Mouse (Mus musculus): Measurements from ENCODE around the gene Zbtb38.

The Zbtb38 gene

DNA sequence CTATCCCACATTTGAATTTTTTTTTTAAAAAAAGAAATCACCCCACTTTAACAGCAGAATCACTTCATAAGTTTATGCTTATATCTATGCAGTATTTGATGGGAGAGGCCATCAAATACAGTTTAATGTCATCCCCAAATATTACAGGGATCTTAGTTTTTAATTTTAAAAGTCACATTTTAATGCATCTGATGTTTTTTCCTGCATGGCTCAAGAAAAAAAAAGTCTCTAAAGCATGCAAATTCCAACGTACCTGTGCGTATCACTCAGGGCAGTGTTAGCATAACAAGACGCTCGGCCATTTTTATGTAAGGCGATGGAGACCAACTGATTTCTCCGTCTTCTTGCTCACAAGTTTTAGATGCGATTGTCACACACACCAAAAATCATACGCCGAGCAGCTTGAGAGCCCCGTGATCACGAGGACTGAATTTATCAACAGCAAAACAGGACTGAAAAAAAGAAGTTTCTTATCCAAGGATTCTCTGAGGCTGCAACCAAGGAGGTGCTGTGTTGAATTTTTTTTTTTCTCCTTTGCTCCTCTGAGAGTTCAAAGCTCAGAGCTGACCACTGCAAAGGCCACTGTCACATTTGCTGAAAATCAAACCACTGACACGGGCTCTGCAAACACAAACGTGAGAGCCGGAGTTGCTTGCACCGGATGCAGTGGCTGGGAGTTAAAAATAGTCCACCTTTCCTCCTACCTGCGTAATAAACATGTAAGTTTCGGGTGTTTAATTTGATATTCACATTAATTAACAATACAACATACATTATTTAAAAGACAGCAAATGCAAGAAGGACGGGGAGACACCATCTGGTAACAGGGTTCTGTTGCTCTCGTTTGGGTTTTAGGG lies 21.4 kb downstream of the Zbtb38 start:
- DNase-seq, result no peak

GRCm38 (mm10) chr9:96730311-96730625 lies 22.4 kb downstream of the Zbtb38 start:
- no peak for DNase-seq

DNA sequence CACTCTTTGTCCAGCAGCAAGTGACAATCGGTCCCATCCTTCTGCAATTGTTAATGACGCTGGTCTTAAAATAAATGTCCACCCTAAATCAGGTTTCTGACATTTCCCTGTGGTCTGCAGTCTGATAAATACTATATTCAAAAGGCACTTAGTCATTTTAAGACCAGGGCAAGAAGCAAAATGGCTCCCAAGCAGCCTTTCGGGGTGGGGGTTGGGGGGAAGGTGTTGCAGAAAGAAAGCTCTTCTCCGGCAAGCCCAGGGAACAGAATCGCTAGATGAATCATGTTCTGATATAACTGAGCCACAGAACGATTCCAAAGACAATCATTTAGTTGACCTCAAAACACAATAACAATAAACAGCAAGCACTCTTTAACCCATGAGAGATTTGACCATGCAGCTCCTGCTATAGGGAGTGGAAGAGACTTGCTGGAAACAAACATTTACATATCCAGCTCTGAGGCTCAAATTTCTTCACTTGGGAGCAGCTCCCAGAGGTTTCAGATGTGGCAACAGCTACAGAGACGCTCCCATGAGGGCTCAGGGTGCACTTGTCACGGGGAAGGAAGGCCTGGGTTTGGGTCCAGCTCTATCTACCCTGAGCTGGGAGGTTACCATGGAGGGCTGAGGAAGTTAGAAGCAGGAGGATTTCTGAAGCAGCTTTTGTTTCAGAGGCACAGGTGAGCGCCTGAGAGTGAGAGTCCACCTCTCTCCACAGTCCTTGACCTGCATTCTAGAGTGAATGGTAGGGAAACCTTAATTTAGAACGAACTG lies 22.9 kb downstream of the Zbtb38 start:
- DNase-seq, result no peak

DNA sequence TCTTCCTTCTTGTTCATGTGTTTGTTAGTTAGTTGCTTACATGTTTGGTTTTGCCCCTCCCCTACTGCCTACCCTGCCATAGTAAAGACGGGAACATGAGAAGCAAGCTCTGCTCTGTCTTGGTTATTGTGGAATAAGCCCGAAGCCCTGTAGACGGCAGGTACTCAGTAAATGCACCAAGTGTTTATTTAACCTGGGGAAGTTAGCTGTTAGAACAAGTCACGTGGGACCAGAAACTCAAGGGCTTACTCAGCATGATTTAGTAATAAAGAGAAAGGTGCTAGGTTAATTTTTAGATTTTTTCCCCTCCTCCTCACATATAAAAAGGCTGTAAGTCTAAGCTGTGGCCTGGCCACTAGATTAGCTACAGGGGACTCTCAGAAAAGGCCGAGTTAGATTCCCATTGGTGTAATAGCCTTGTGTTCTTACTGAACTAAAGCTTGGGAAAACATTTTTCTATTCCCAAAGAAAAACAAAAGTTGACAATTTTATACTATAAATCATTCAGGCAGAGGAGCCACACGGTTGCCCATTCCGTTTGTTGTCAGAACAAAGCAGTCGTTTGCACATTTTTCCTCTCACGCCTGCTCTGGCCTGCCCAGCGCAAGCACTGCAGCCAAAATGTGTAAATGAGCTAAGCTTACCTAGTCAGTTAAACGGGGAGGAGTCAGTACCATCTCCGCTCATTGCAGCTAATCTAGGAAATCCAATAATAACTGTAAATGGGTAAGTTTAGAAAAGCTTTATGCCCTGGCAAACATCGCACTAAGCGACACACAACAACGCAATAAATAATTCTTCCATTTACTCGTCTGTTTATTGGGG lies 24.1 kb downstream of the Zbtb38 start:
- DNase-seq, result no peak

DNA sequence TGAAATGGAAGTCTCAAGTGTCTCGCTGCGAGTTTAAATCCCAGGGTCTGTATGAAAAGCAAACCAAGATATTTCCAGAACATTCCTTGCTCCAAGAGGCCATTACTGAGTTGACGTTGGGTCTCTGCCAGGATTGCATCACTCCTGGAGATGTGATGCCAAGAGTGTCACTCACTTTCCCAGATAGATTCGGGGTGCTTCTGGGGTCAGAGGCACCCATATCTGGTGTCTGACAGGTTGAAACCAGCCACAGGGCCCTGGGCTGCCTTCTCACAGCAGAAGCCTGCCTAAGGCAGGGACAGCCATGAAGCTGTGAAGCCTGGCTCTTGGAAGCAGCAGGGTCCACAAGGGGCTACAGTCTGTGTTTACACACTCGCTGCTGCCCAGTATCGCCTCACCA lies 24.9 kb downstream of the Zbtb38 start:
- no peak for DNase-seq

- DNase-seq, result peak; percentile 20
These were observed 26.1 kb downstream of the Zbtb38 start for GRCm38 (mm10) chr9:96726336-96727131.

DNA sequence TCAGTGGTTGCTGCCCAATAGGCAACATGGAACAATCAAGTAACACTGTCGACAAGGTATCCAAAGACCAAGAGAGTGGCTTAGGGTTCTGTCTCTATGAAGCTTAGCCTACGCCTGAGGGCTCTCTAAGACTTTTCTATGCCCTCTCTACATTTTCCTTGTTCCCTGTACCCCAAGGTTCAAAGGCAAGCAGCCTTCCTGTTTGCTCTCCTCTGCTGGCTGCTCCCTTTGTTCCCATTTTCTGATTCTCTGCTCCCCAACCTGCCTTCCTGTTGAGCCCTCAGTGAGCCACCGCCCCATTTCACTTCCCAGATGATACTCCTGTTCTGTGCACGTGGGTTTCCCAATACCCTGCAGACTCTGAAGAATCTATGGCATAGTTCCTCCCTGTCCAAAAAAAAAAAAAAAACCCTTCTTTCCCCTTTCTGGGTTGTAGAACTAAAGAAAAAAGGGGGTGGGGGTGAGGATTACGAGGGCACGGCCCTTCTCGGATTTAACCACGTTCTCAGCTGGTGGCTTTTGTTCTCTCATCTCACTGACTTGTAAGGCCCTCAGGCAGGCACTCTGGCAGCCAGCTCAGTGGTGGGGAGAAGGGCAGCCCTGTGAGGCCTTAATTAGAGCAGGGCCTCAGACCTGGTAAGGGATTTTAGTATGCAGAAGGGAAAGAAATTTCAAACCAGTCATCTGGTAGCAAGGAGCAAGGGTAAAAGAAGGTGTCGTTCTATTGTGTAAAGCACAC lies 26.9 kb downstream of the Zbtb38 start:
- peak; percentile 70 for DNase-seq

DNA sequence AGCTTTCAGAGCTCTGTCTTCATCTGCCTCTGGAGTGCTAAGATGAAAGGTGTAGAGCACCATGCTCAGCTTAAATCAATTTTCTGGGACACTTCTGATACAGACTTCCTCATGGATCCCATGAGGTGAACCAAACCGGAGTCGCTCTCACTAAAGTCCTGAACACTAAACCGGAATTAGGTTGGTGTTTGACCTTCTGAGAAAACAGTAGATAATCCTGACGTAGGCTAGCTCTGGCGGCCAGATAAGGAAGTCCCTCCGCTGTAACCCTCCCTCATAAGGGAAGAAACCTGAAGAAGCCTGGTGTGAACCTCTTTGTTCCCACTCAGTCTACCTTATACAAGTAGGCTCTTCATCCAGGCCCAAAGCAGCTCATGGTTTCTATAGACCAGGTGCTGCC lies 29.0 kb downstream of the Zbtb38 start:
- no peak for DNase-seq

- no peak for DNase-seq
These were observed 31.4 kb downstream of the Zbtb38 start for GRCm38 (mm10) chr9:96721163-96721799.

DNA sequence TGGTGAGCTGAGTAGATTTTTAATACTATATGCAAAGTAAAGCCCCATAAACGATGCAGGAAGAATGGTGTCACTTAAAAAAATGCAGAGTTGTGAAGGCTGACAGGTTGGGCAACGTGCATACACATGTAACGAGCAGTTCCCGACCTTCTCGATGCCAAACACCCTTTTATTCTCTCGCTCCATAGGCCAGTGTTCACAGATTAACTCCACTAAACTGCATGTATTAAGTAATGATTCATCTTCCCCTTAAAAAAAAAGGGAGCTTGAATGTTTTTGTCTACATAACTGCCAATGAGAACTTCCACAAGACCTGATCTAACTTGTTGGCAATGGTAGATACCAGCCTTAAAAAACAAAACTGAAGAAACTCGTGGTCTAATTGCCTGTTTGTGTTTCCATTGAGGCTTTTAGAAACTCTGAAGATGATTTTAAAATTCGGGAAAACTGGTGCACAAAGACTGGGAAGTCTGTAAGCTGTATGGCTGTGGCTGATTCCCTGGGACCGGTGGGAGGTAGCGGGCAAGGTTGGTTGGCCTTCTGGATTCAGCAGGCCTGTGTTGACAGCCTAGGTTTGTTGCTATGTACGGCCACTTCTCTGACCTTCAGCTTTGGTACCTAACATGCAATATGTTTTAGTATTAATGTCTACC lies 32.0 kb downstream of the Zbtb38 start:
- DNase-seq, result no peak

DNA sequence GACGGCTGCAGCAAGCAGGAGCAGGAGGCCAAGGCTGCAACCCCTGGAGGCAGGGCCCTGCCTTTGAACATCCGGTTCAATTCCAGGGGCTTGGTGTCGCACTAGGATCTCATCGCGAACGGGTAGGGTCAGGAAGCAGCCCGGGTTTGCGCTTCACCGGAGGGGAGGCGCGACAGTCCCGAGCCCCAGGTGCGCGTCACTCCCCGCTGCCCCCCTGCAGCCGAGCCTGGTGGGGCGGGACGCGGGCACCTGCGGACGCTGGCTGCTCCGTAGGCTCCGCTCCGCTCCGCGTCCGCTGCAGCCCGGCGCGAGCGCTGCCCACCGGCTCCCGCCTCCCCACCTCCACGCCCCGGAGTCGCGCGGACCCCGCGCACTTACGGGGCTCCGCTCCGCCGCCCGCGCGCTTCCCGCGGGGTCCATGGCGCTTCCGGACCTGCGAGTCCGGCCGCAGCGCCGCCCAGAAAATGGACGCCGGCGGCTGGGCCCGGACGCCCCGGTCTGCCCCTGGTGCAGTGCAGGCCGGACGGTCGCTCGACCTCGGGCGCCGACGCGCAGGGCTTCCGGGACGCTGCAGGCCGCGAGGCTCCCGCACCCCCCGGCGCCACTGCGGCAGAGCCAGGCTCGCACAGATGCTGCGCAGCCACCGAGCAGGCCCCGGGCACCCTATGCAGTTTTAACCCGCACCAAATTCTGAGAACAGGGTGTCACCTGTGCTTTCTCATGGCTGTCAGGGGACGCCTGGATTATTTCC lies 33.0 kb downstream of the Zbtb38 start:
- peak; percentile 85 for DNase-seq

DNA sequence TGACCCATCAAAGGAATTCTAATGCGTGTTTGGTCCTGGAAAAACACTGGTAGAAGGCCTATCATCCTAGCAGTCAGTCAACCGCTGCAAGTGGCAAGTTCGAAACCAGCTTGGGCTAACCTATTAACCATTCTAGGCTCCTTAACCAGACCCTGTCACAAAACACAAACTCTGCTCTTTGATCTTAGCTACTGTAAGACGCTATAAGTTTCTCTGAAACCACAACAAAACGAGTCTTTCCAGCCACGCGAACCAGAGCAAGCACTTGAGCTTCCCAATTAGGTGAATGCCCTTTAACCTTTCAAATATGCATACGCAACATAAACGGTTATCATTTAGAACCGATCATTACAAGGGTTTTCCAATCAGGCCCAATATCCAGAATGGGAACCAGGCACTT lies 33.7 kb downstream of the Zbtb38 start:
- no peak for DNase-seq

DNA sequence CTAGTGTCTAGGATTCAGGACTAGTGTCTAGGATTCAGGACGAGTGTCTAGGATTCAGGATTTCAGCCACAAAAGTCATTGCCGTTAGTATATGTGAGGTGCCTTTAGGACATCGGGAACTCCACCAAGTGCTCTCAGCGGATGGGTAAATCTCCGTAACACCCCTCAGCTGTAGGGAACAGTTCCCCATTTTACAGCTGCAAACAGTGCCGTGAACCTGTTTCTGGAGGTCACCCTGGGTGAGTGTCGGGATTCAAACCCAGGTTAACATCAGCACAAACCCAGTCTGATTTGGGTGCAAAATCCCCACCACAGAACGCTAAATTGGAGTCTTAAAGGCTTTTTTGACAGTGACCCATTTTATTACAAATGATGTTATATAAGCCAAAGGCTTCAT lies 34.2 kb downstream of the Zbtb38 start:
- DNase-seq, result no peak

GRCm38 (mm10) chr9:96717698-96718401 lies 34.8 kb downstream of the Zbtb38 start:
- DNase-seq, result no peak

GRCm38 (mm10) chr9:96716735-96717444 lies 35.7 kb downstream of the Zbtb38 start:
- no peak for DNase-seq

GRCm38 (mm10) chr9:96716136-96716535 lies 36.5 kb downstream of the Zbtb38 start:
- no peak for DNase-seq

DNA sequence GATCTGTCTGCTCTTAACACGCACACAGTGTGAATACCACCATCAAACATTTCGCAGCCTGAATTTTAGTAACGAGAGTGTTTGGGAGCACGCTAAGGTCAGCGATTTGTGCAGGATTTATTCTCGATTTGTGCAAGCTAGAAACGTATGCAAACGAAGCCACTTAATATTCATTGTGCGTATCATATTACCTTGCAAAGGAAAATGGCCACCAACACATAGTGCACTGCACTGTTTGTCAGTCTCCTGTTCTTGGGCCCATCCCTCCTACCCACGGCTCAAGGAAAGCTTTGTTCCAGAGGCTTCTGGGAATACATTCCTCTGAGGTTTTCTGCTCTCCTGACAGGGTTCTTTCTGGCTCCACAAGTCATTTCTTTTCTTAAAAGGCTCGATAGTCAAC lies 37.5 kb downstream of the Zbtb38 start:
- no peak for DNase-seq

DNA sequence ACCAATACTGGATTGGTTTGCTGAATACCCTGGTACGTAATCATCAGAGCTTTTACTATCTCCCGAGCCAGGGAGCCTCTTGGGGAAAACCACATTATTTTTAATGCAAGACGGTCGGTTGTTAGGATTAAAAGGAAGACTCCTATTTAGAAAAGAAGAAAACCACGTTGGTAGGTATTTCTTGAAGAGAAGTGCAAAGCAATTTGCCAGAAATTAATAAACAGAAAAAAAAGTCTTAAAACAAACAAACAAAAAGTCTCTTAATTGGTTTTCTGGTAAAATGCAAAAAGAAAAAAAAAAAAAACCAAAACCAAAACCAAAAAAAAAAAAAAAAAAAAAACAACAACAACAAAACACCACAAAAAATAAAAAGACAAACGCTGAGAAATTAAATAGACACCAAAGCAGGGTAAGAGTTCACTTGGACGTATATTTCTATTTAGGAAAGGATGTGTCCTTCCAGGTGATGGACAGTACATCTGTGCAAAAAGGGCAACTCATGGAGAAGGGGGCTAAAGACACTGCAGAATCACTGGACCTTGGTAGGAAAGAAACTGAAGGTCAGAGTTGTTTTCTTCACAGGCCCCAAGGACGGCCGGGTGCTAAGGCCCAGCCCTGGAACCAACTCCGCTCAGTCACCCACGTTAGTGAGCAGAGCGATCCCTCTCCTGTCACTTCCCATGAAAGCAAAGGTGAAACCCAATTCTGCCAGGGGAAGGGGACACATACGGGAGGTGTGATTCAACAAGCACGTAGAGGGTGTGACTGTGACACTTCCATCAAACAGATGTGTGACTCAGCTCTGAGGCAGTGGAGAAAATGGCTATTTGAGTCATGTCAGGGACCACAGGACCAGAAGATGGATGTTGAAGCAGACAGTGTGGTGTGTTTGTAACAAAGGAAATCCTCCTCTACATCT lies 38.9 kb downstream of the Zbtb38 start:
- no peak for DNase-seq

Data from embryo, embryonic 11 days (tissue).